Mouse (Mus musculus) MEL-GATA-1-ER (cell line): ENCODE data around the gene Gpkow.
"Not testable (repeated sequence)": the region's sequence is repeated elsewhere in the genome, so short reads cannot be mapped to it uniquely, and the experiment has no call there.

ENCODE experiments used
- DNase-seq: peaks from one replicate; pipeline ENCODE4 v3.0.0-alpha.2; 2012; ENCODE audit warnings: low read depth; ENCODE audit errors: extremely low read depth

Gpkow gene

GRCm38 (mm10) chrX:7744940-7745339 is 48.0 kb downstream of the Gpkow start:
- no peak for DNase-seq

GRCm38 (mm10) chrX:7745429-7745828 is 48.5 kb downstream of the Gpkow start:
- DNase-seq, result no peak

GRCm38 (mm10) chrX:7750432-7751116 is 53.6 kb downstream of the Gpkow start, which contains the start of gene Ccdc120:
TSS of gene Ccdc120 (minus strand) at chrX:7750905.
- no peak for DNase-seq

GRCm38 (mm10) chrX:7753627-7754026 is 56.7 kb downstream of the Gpkow start:
- not testable (repeated sequence) for DNase-seq
